Mouse (Mus musculus): Measurements from ENCODE around the gene Kcnj10.

DNA sequence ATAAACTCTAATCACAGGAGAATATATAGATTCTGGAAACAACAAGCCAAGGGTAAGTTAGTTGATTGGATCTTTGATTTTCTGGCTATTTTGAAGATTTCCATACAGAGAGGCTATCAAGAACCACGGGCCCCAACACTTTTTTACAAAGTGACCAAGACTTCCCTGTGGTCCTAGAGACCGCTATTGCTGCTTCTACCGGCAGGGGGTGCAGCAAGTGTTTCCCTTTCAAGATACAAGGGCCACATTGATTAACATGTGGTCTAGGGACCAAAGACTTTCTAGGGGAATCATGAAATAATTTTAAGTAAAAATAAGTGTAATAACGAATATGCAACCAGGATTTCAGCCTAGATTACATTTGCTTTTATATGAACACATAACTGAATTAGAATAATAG is 69.8 kb downstream of the Kcnj10 start:
- TF ChIP-seq POLR2A (IDR thresholded peaks at IDR 0.05; ENCODE audit: control insufficient read depth in 1 of 2, insufficient read depth in 1 of 2, low read depth in 1 of 2, low read length in 2 of 2, poor library complexity in 1 of 2) (no peak), CTCF (IDR thresholded peaks at IDR 0.05 in 2 of 3, conservative IDR thresholded peaks at IDR 0.05 in 1 of 3; ENCODE audit: control insufficient read depth in 1 of 3, insufficient read depth in 1 of 3, low read depth in 2 of 3, low read length in 3 of 3, poor library complexity in 1 of 3, severe bottlenecking in 1 of 3) (peak; percentile 26 to 73 (median 60); a peak in 5 of 6 replicates), MYB (IDR thresholded peaks at IDR 0.05; ENCODE audit: low read depth, low read length) (no peak), TCF12 (IDR thresholded peaks at IDR 0.05; ENCODE audit: low read depth, low read length) (no peak), USF2 (IDR thresholded peaks at IDR 0.05; ENCODE audit: borderline replicate concordance in 1 of 2, insufficient read depth in 1 of 2, low read depth in 1 of 2, low read length in 2 of 2) (no peak), RAD21 (IDR thresholded peaks at IDR 0.05; ENCODE audit: low read depth, low read length) (peak; percentile 21), ZKSCAN1 (IDR thresholded peaks at IDR 0.05; ENCODE audit: low read depth, low read length) (no peak), MAFK (IDR thresholded peaks at IDR 0.05; ENCODE audit: borderline replicate concordance, low read depth, low read length) (no peak), EP300 (IDR thresholded peaks at IDR 0.05; ENCODE audit: low read depth in 1 of 2, low read length in 2 of 2) (no peak)
